Mouse (Mus musculus) heart, embryonic 13.5 days (tissue): ENCODE measurements around the gene Atp5f1. TPM values are rescaled to one million over a fixed set of nuclear protein-coding genes. Genes with fewer than 3 reads are reported as not detected.

Source experiments
- ATAC-seq: fragments of 200-750 bp; cut with Nextera tagmentation; 2 replicates; pipeline ENCODE4 v1.8.0; 2017; ENCODE audit warnings: moderate TSS enrichment; ENCODE audit not compliant: insufficient number of reproducible peaks, low FRiP score, low TSS enrichment; ENCODE audit errors: extremely low read depth
- H3K27ac ChIP-seq: fragments of 300-500 bp; sonication (generic); replicated peaks from 2 replicates; pipeline ENCODE4 v1.5.1; 2015; ENCODE audit warnings: moderate library complexity, mild to moderate bottlenecking, inconsistent platforms
- H3K27me3 ChIP-seq: fragments of 300-500 bp; sonication (generic); replicated peaks from 2 replicates; pipeline ENCODE4 v1.6.1; 2015; ENCODE audit warnings: mild to moderate bottlenecking, inconsistent platforms
- H3K36me3 ChIP-seq: fragments of 300-500 bp; sonication (generic); 2 replicates; pipeline ENCODE4 v1.6.1; 2015; ENCODE audit warnings: mild to moderate bottlenecking, inconsistent platforms
- H3K4me1 ChIP-seq: fragments of 300-500 bp; sonication (generic); 2 replicates; pipeline ENCODE4 v1.6.1; 2015; ENCODE audit warnings: inconsistent platforms
- H3K4me2 ChIP-seq: fragments of 300-500 bp; sonication (generic); 2 replicates; pipeline ENCODE4 v1.6.1; 2015; ENCODE audit warnings: inconsistent platforms, mild to moderate bottlenecking, moderate library complexity
- H3K4me3 ChIP-seq: fragments of 300-500 bp; sonication (generic); 2 replicates; pipeline ENCODE4 v1.5.1; 2015; ENCODE audit warnings: moderate library complexity, mild to moderate bottlenecking, inconsistent platforms
- H3K9ac ChIP-seq: fragments of 300-500 bp; sonication (generic); 2 replicates; pipeline ENCODE4 v1.6.1; 2015; ENCODE audit warnings: inconsistent platforms, mild to moderate bottlenecking, moderate library complexity
- H3K9me3 ChIP-seq: fragments of 300-500 bp; sonication (generic); 2 replicates; pipeline ENCODE4 v1.6.1; 2016; ENCODE audit warnings: inconsistent platforms
- WGBS: fragments of 180-500 bp; shearing (Covaris S2); methylation state at CpG from one replicate; pipeline ENCODE4 v1.1.7; 2015; ENCODE audit warnings: mixed read lengths; 5-methylcytosine and 5-hydroxymethylcytosine counted together
- polyA plus RNA-seq: library from polyadenylated mRNA; unstranded; fragments of >200 nt; fragmentation: Nextera tagmentation; extraction: Ambion mirVana; gene quantifications from 2 replicates; pipeline ENCODE4 v1.2.1, GENCODE M21; 2015

The Atp5f1 gene
- polyA plus RNA-seq, 1 experiment from 2014 or later = 683 TPM

GRCm38 (mm10) chr3:105959585-105959984 is 314 bp downstream of the Atp5f1 start:
- Histone ChIP-seq H3K27ac (peak overlapping the region; percentile 62), H3K9ac (peak overlapping the region; percentile 96), H3K9me3 (no peaks in the 10 kb centered on the region), H3K36me3 (peaks cover 57% of the 10 kb centered on the region), H3K4me2 (peak overlapping the region; percentile 94), H3K27me3 (no peaks in the 10 kb centered on the region), H3K4me3 (peak overlapping the region; percentile 96), H3K4me1 (peaks cover 39% of the 10 kb centered on the region)
- WGBS = under 1% methylated on average over 26 of the region's 26 CpGs
- peak; percentile 59 for ATAC-seq

- peaks cover 39% of the 10 kb centered on the region for H3K4me1 ChIP-seq
- H3K27me3 ChIP-seq = no peaks in the 10 kb centered on the region
- WGBS = under 1% methylated on average over 52 of the region's 52 CpGs
- peak within 1 kb of the TSS; percentile 96 for H3K4me3 ChIP-seq
- no peaks in the 10 kb centered on the region for H3K9me3 ChIP-seq
- peak within 1 kb of the TSS; percentile 100 for H3K9ac ChIP-seq
- peak within 1 kb of the TSS; percentile 95 for H3K27ac ChIP-seq
- ATAC-seq = peak; percentile 97
- peaks cover 56% of the 10 kb centered on the region for H3K36me3 ChIP-seq
- peak within 1 kb of the TSS; percentile 94 for H3K4me2 ChIP-seq
These were observed 822 bp downstream of the Atp5f1 start, which contains the start of gene Wdr77 for GRCm38 (mm10) chr3:105958974-105959580. Gene Wdr77, plus strand, starts transcription at chr3:105959369.

GRCm38 (mm10) chr3:105958204-105958603 is 1.7 kb downstream of the Atp5f1 start:
- ATAC-seq = no peak
- H3K4me1 ChIP-seq = peaks cover 39% of the 10 kb centered on the region
- peaks cover 56% of the 10 kb centered on the region for H3K36me3 ChIP-seq
- peak overlapping the region; percentile 89 for H3K4me2 ChIP-seq
- H3K9me3 ChIP-seq = no peaks in the 10 kb centered on the region
- H3K27me3 ChIP-seq = no peaks in the 10 kb centered on the region
- H3K9ac ChIP-seq = peak overlapping the region; percentile 100
- 35% methylated on average over 5 of the region's 5 CpGs for WGBS
- H3K4me3 ChIP-seq = peak overlapping the region; percentile 96
- peak overlapping the region; percentile 95 for H3K27ac ChIP-seq

- ATAC-seq = no peak
- H3K9me3 ChIP-seq = no peaks in the 10 kb centered on the region
- WGBS = 89% methylated on average over 1 of the region's 1 CpGs
- H3K9ac ChIP-seq = peak overlapping the region; percentile 53; the same call in 1 of the 2 replicates
- H3K4me2 ChIP-seq = peak overlapping the region; percentile 89
- H3K27ac ChIP-seq = no peak overlapping the region
- H3K4me1 ChIP-seq = peaks cover 39% of the 10 kb centered on the region
- H3K27me3 ChIP-seq = no peaks in the 10 kb centered on the region
- peaks cover 56% of the 10 kb centered on the region for H3K36me3 ChIP-seq
- peak overlapping the region; percentile 96 for H3K4me3 ChIP-seq
These were observed 2.7 kb downstream of the Atp5f1 start for GRCm38 (mm10) chr3:105957235-105957634.

- Histone ChIP-seq H3K4me2 (no peak overlapping the region), H3K9me3 (no peaks in the 10 kb centered on the region), H3K36me3 (peaks cover 91% of the 10 kb centered on the region), H3K4me1 (peaks cover 10% of the 10 kb centered on the region), H3K4me3 (no peak overlapping the region), H3K27me3 (no peaks in the 10 kb centered on the region), H3K9ac (no peak overlapping the region), H3K27ac (no peak overlapping the region)
- WGBS = 91% methylated on average over 7 of the region's 7 CpGs
- ATAC-seq = no peak
These were observed 8.6 kb downstream of the Atp5f1 start for GRCm38 (mm10) chr3:105951348-105951747.

- 68% methylated on average over 4 of the region's 4 CpGs for WGBS
- H3K4me1 ChIP-seq = peaks cover 18% of the 10 kb centered on the region
These were observed 23.8 kb downstream of the Atp5f1 start for GRCm38 (mm10) chr3:105936111-105936510.

GRCm38 (mm10) chr3:105935033-105935432 is 24.9 kb downstream of the Atp5f1 start:
- Histone ChIP-seq H3K4me3 (no peak overlapping the region), H3K27ac (peak overlapping the region; percentile 51), H3K27me3 (no peaks in the 10 kb centered on the region), H3K36me3 (peaks cover 19% of the 10 kb centered on the region), H3K9me3 (no peaks in the 10 kb centered on the region), H3K9ac (no peak overlapping the region), H3K4me2 (no peak overlapping the region), H3K4me1 (peaks cover 18% of the 10 kb centered on the region)
- 37% methylated on average over 5 of the region's 5 CpGs for WGBS
- ATAC-seq = no peak

More at GRCm38 (mm10) chr3:105936111-105936510, 23.8 kb downstream of the Atp5f1 start:
- no peak overlapping the region for H3K9ac ChIP-seq
- no peaks in the 10 kb centered on the region for H3K9me3 ChIP-seq
- ATAC-seq = no peak
- no peaks in the 10 kb centered on the region for H3K27me3 ChIP-seq
- H3K36me3 ChIP-seq = peaks cover 30% of the 10 kb centered on the region
- H3K27ac ChIP-seq = no peak overlapping the region
- no peak overlapping the region for H3K4me2 ChIP-seq
- no peak overlapping the region for H3K4me3 ChIP-seq

GRCm38 (mm10) chr3:105933926-105934325 is 26.0 kb downstream of the Atp5f1 start:
- 88% methylated on average over 6 of the region's 6 CpGs for WGBS
- peaks cover 15% of the 10 kb centered on the region for H3K36me3 ChIP-seq
- H3K4me2 ChIP-seq = no peak overlapping the region
- H3K9ac ChIP-seq = no peak overlapping the region
- no peaks in the 10 kb centered on the region for H3K9me3 ChIP-seq
- peaks cover 18% of the 10 kb centered on the region for H3K4me1 ChIP-seq
- no peaks in the 10 kb centered on the region for H3K27me3 ChIP-seq
- no peak for ATAC-seq
- no peak overlapping the region for H3K4me3 ChIP-seq
- H3K27ac ChIP-seq = no peak overlapping the region

- ATAC-seq = no peak
- H3K27ac ChIP-seq = peak within 1 kb of the TSS; percentile 67
- 67% methylated on average over 8 of the region's 8 CpGs for WGBS
These were observed 27.4 kb downstream of the Atp5f1 start, which contains the start of gene I830077J02Rik for GRCm38 (mm10) chr3:105932240-105933071. Gene I830077J02Rik, minus strand, starts transcription at chr3:105932664.

GRCm38 (mm10) chr3:105931095-105931494 is 28.8 kb downstream of the Atp5f1 start:
- Histone ChIP-seq H3K36me3 (no peaks in the 10 kb centered on the region), H3K4me2 (no peak overlapping the region), H3K4me1 (peaks cover 16% of the 10 kb centered on the region), H3K9me3 (no peaks in the 10 kb centered on the region), H3K27me3 (no peaks in the 10 kb centered on the region), H3K27ac (no peak overlapping the region), H3K9ac (no peak overlapping the region), H3K4me3 (no peak overlapping the region)
- WGBS = 68% methylated on average over 2 of the region's 2 CpGs
- no peak for ATAC-seq

More at GRCm38 (mm10) chr3:105932240-105933071, 27.4 kb downstream of the Atp5f1 start, which contains the start of gene I830077J02Rik:
- Histone ChIP-seq H3K36me3 (peaks cover 5% of the 10 kb centered on the region), H3K27me3 (no peaks in the 10 kb centered on the region), H3K9me3 (no peaks in the 10 kb centered on the region), H3K4me2 (peak within 1 kb of the TSS; percentile 9; the same call in 1 of the 2 replicates), H3K9ac (no peak within 1 kb of the TSS), H3K4me3 (no peak within 1 kb of the TSS), H3K4me1 (peaks cover 18% of the 10 kb centered on the region)

GRCm38 (mm10) chr3:105929821-105930220 is 30.1 kb downstream of the Atp5f1 start:
- no peak overlapping the region for H3K9ac ChIP-seq
- peaks cover 5% of the 10 kb centered on the region for H3K4me1 ChIP-seq
- no peaks in the 10 kb centered on the region for H3K9me3 ChIP-seq
- no peak for ATAC-seq
- H3K36me3 ChIP-seq = no peaks in the 10 kb centered on the region
- no peak overlapping the region for H3K4me2 ChIP-seq
- H3K27ac ChIP-seq = no peak overlapping the region
- WGBS = 71% methylated on average over 7 of the region's 7 CpGs
- no peak overlapping the region for H3K4me3 ChIP-seq
- H3K27me3 ChIP-seq = no peaks in the 10 kb centered on the region
